Mouse (Mus musculus) CH12.LX (cell line): ENCODE measurements at regions not wholly inside any gene's neighbourhood (a gene's known extent, or its start where the extent isn't known, plus 50 kb on each side); places are given as distances from the start of the nearest gene placed in this dataset.

ENCODE experiments used
- CTCF ChIP-seq, 2 experiments: IDR thresholded peaks in 1 of 2; conservative IDR thresholded peaks in 1 of 2; 2 replicates each; pipeline ENCODE4 v1.5.1; 2011 to 2012; ENCODE audit warnings: low read depth in 2 of 2, low read length in 2 of 2, improper control_type of control experiment in 1 of 2, inconsistent platforms in 1 of 2, mild to moderate bottlenecking in 1 of 2, moderate library complexity in 1 of 2
- MAX ChIP-seq: IDR thresholded peaks from 2 replicates; pipeline ENCODE4 v1.6.1; 2011; ENCODE audit warnings: low read length, improper control_type of control experiment
- NELFE ChIP-seq: IDR thresholded peaks from 2 replicates; pipeline ENCODE4 v1.6.1; 2011; ENCODE audit warnings: low read depth, low read length, improper control_type of control experiment
- RAD21 ChIP-seq: IDR thresholded peaks from 2 replicates; pipeline ENCODE4 v1.6.1; 2011; ENCODE audit warnings: low read depth, mild to moderate bottlenecking, low read length, improper control_type of control experiment, moderate library complexity
- ZNF384 ChIP-seq: IDR thresholded peaks from 2 replicates; pipeline ENCODE4 v1.6.1; 2012; ENCODE audit warnings: low read depth, low read length, improper control_type of control experiment, inconsistent platforms

DNA sequence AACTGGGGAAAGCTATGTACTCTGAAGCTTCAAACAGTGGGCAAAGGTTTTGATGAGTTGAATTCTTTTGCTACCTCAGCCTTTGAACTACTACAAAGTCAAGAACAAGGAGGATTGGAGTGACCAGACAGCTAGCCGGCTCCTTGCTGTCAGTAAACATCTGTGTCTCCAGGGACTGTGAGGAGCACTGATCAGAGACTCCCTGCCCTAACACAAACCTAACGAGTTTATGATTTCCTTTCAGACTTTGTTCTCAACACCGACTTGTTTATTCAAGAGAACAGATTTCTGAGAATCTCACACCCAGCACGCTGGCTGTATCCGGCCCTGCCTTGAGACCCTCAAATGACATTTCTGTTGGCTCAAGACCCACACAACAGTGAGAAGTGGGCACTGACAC lies 154.4 kb downstream of the Irs2 start:
- no peak for TF ChIP-seq ZNF384
- no peak for TF ChIP-seq CTCF (conservative IDR thresholded peaks at IDR 0.05 in 1 of 2, IDR thresholded peaks at IDR 0.05 in 1 of 2; ENCODE audit: low read depth in 2 of 2, low read length in 2 of 2)
- no peak for TF ChIP-seq MAX
- TF ChIP-seq RAD21, result no peak
- no peak for TF ChIP-seq NELFE
